Mouse (Mus musculus): ENCODE results near the gene Sema6c.
A peak's percentile ranks its signal among the peaks of the same experiment; 100 is the strongest.
"Not testable (repeated sequence)": the region's sequence is repeated elsewhere in the genome, so short reads cannot be mapped to it uniquely, and the experiment has no call there.

Gene Sema6c

DNA sequence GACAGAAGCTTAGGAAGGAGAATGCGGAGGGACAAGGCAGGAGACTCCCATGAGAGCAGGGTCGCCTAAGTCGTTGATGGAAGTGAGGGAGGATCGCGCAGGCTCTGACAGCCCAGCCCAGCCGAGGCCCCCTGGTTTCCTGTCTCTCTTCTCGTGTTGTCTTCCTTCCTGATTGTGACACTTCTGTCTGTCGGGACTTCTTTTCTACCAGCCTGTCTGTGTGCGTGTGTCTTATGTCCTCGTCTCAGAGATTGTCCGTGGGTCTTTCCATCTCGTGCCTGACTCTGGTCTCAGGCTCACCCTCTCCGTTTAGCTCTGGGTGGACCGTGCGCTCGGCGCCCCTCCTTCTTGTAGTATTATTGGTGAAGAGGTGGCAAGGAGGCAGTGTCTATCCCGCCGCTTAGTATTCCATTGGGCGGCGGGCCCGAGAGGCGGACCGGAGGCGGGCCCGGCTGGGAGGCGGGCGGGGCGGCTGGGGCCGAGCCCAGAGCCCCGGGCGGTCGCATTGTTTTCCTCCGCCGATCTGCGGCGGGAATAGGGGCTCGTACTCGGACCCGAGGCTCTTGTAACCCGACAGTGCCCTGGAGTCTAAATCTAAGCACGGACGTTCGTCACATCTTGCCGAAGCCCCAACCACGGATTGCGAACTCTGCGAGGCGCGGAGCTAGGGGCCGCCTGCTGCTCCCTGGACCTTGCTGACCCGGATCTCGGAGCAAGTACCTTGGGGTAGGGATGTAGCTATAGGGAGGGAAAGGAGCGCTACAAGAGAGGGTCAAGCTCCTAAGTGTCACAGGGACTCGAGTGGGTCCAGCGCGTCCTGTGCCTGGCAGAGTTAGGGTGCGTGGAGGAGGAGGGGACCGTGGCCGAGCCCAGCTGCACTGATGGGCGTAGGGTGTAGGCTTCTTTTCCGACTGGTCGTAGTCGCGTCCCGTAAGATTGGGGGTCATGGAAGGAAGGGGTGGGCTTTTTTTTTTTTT, at the start of gene Sema6c:
Gene Sema6c, plus strand, starts transcription at position 471 of the 977 bp plus-strand sequence.
- DNase-seq (ENCODE audit: low spot score), result peak; percentile 92

GRCm38 (mm10) chr3:95110911-95111726, 49.1 kb upstream of the Sema6c start, which contains the start of gene Vps72:
Gene Vps72 (plus strand): TSS chr3:95111022.
- peak; percentile 94 for DNase-seq (ENCODE audit: low spot score)

GRCm38 (mm10) chr3:95112760-95113159, 47.5 kb upstream of the Sema6c start:
- no peak for DNase-seq (ENCODE audit: low spot score)

- peak; percentile 33 for DNase-seq (ENCODE audit: low spot score)
Measured at GRCm38 (mm10) chr3:95117751-95118150, 42.5 kb upstream of the Sema6c start.

GRCm38 (mm10) chr3:95121580-95121979, 38.7 kb upstream of the Sema6c start:
- DNase-seq (ENCODE audit: low spot score), result no peak

GRCm38 (mm10) chr3:95124246-95124645, 36.0 kb upstream of the Sema6c start, which contains the start of gene Tmod4:
Gene Tmod4 (plus strand): TSS chr3:95124476.
- DNase-seq (ENCODE audit: low spot score), result no peak

- DNase-seq (ENCODE audit: low spot score), result peak; percentile 82
Measured at GRCm38 (mm10) chr3:95124972-95125371, 35.3 kb upstream of the Sema6c start.

- no peak for DNase-seq (ENCODE audit: low spot score)
Measured at GRCm38 (mm10) chr3:95129226-95129651, 31.0 kb upstream of the Sema6c start.

- DNase-seq (ENCODE audit: low spot score), result no peak
Measured at GRCm38 (mm10) chr3:95130081-95130480, 30.2 kb upstream of the Sema6c start.

GRCm38 (mm10) chr3:95132389-95132788, 27.9 kb upstream of the Sema6c start:
- not testable (repeated sequence) for DNase-seq (ENCODE audit: low spot score)

DNA sequence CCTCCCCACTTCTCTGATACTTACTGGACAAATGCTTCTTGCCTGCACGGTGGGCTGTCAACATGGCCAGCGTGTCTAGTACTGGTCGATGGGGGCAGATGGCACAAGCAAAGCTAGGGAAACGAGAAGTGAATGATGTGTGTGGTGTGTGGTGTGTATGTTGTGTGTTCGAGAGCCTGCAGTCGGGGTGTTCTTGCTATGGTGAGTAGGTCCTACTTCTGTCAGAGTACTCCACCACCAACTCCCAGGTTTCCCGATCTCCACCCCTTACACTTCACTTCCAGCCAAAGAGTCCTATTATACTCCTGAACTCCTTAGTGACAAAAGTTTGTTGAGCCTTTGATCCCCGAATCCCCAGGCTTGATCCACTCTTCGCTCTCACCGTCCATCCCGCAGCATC, 27.1 kb upstream of the Sema6c start:
- DNase-seq (ENCODE audit: low spot score), result no peak

DNA sequence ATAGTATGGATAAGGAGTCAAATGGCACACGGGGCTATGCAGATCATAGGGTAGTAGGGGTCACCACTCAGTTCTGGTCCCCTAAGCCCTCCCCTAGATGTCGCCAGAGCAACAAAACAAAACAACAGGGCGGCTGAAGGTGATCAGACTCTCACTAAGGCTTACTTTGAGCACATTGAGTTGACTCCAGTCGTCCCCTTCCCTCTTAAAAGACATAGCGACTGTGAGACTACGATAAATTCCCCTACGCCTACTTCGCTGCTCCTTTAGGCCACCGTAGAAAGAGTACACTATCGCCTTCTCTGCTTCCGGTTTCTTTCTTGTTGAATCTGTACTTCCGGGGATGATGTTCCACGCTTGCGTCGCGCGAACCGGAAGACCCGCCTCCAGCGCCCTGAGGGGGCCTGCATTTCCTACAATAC, 26.6 kb upstream of the Sema6c start, which contains the start of the genes Scnm1 and Lysmd1:
Gene Scnm1, minus strand, starts transcription at position 332 of the 422 bp plus-strand sequence.
Gene Lysmd1, plus strand, starts transcription at position 409 of the 422 bp plus-strand sequence.
- peak; percentile 95 for DNase-seq (ENCODE audit: low spot score)

DNA sequence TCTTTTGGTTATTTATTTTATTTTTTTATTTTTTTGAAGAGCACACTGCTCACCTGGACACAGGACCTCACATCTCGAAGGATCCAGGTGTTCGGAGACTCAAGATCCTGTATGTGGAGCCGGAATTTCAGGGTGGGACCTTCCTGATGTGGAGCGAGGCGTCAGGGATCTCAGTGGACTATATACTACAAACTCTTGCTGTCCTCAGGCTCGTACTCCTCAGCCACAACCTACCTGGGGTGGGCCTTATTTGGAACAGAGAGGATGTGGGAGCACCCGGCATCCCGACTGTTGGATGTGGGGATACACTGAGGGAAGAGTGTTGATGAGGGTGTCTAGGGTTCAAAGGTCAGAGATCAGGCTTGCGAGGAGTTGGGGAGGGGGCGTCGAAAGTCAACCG, 26.1 kb upstream of the Sema6c start:
- DNase-seq (ENCODE audit: low spot score), result not testable (repeated sequence)

DNA sequence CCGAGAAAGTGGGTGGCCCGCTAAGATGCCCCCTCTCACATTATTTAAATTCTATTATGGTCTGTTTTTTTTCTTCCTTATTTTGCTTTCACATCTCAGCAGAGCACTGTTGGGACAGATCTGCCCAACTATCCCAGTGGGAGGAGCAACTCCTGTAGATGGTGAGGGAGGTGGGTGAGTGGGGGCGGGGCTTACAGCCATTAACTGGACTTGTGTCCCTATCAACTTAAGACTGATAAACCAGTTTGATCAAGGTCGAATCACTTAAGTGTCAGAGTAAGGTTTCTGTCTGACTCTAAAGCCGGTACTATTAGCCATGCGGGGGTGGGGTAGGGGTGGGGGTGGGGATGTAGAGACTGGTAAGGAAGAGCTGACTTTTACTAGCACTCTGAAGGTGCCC, 25.2 kb upstream of the Sema6c start:
- DNase-seq (ENCODE audit: low spot score), result peak; percentile 53

- DNase-seq (ENCODE audit: low spot score), result no peak
Measured at GRCm38 (mm10) chr3:95135433-95136052, 24.7 kb upstream of the Sema6c start.

DNA sequence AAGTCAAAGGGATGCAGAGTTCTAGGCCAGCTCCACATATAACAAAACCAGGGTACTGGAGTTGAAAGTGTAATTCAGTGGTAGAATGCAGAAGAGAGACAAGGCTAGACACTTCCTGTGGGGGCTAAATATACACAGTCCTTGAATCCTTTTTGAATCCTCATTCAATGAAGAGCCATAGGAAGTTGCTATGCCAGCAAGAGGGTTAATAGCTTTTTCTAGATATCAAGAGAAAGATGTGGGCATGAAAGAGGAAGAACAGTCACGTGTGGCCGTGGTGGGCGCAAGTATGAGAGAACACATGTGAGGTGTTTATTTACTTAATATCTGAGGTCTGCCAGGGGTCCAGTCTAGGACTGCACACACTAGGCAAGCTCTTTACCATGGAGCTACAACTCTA, 23.9 kb upstream of the Sema6c start:
- DNase-seq (ENCODE audit: low spot score), result no peak

- no peak for DNase-seq (ENCODE audit: low spot score)
Measured at GRCm38 (mm10) chr3:95139586-95140288, 20.5 kb upstream of the Sema6c start.

GRCm38 (mm10) chr3:95140289-95140595, 20.0 kb upstream of the Sema6c start:
- no peak for DNase-seq (ENCODE audit: low spot score)

DNA sequence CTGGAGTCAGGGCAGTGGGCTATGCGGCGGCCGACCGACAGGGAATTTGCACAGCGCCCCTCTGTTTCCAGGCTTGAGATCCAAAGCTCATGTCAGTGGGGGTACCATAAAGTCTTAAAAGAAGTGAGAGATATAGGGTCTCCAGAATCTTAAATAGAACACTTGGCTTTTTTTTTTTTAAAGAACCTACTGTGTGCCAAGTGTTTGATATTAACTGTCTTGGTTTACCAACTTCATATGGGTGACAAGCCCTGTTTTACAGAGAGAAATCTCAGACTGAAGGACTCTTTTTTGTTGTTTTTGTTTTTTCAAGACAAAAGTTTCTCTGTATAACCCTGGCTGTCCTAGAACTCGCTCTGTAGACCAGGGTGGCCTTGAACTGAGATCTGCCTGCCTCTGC, 19.5 kb upstream of the Sema6c start:
- no peak for DNase-seq (ENCODE audit: low spot score)

DNA sequence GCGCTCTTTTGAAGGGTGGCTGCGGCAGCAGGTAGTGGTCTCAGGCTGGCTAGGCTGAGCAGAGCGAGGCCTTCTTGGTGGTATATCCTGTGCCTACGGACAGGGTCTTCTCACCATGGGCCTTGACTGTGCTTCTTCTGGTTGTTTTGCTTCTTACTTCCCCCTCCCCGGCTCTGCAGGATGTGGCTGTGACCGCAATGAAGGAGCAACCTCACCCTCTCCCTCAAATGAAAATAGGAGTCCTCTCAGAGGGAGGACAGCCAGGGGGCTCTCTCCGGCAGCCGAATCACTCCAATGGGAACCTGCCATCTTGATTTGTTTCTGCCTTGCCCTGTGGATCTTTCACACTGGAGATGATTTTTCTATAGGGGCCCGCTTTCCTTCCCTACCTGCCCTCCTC, 18.8 kb upstream of the Sema6c start:
- DNase-seq (ENCODE audit: low spot score), result no peak

GRCm38 (mm10) chr3:95141952-95142616, 18.2 kb upstream of the Sema6c start, which contains the start of gene Tnfaip8l2:
Gene Tnfaip8l2 (minus strand): TSS chr3:95142360.
- DNase-seq (ENCODE audit: low spot score), result no peak
